Mouse (Mus musculus) embryonic facial prominence, embryonic 12.5 days (tissue): ENCODE measurements around the gene Zwilch. TPM values are rescaled to one million over a fixed set of nuclear protein-coding genes. Genes with fewer than 3 reads are reported as not detected.
A peak's percentile ranks its signal among the peaks of the same experiment; 100 is the strongest.
"Not testable (repeated sequence)": the region's sequence is repeated elsewhere in the genome, so short reads cannot be mapped to it uniquely, and the experiment has no call there.

ENCODE experiments used
- ATAC-seq: fragments of 200-750 bp; cut with Nextera tagmentation; 2 replicates; pipeline ENCODE4 v1.8.0; 2017; ENCODE audit not compliant: insufficient number of reproducible peaks, insufficient read depth, low FRiP score, low TSS enrichment
- H3K27ac ChIP-seq: fragments of 300-500 bp; sonication (generic); 2 replicates; pipeline ENCODE4 v1.5.1; 2016; ENCODE audit warnings: mild to moderate bottlenecking
- H3K27me3 ChIP-seq: fragments of 300-500 bp; sonication (generic); 2 replicates; pipeline ENCODE4 v1.6.1; 2016; ENCODE audit warnings: mild to moderate bottlenecking, moderate library complexity
- H3K36me3 ChIP-seq: fragments of 300-500 bp; sonication (generic); 2 replicates; pipeline ENCODE4 v1.6.1; 2016; ENCODE audit warnings: mild to moderate bottlenecking
- H3K4me1 ChIP-seq: fragments of 300-500 bp; sonication (generic); 2 replicates; pipeline ENCODE4 v1.6.1; 2016
- H3K4me2 ChIP-seq: fragments of 300-500 bp; sonication (generic); replicated peaks from 2 replicates; pipeline ENCODE4 v1.6.1; 2016; ENCODE audit warnings: mild to moderate bottlenecking, moderate library complexity
- H3K4me3 ChIP-seq: fragments of 300-500 bp; sonication (generic); 2 replicates; pipeline ENCODE4 v1.5.1; 2016; ENCODE audit warnings: mild to moderate bottlenecking
- H3K9ac ChIP-seq: fragments of 300-500 bp; sonication (generic); 2 replicates; pipeline ENCODE4 v1.6.1; 2016; ENCODE audit warnings: mild to moderate bottlenecking, moderate library complexity
- H3K9me3 ChIP-seq: fragments of 300-500 bp; sonication (generic); 2 replicates; pipeline ENCODE4 v1.6.1; 2016; ENCODE audit warnings: mild to moderate bottlenecking, moderate library complexity
- WGBS: fragments of 180-500 bp; shearing (Covaris S2); methylation state at CpG from one replicate; pipeline ENCODE4 v1.1.7; 2016; 5-methylcytosine and 5-hydroxymethylcytosine counted together
- polyA plus RNA-seq: library from polyadenylated mRNA; unstranded; fragments of >200 nt; fragmentation: Nextera tagmentation; extraction: Ambion mirVana; gene quantifications from 2 replicates; pipeline ENCODE4 v1.2.1, GENCODE M21; 2016

The Zwilch gene
- polyA plus RNA-seq, 1 experiment from 2014 or later = 24.4 TPM

GRCm38 (mm10) chr9:64202866-64203265, 30.0 kb upstream of the Zwilch start:
- H3K9ac ChIP-seq = no peak overlapping the region
- no peaks in the 10 kb centered on the region for H3K27me3 ChIP-seq
- H3K27ac ChIP-seq = no peak overlapping the region
- H3K4me1 ChIP-seq = no peaks in the 10 kb centered on the region
- H3K4me3 ChIP-seq = no peak overlapping the region
- ATAC-seq = no peak
- no peaks in the 10 kb centered on the region for H3K9me3 ChIP-seq
- peaks cover 25% of the 10 kb centered on the region for H3K36me3 ChIP-seq
- no peak overlapping the region for H3K4me2 ChIP-seq

GRCm38 (mm10) chr9:64202331-64202730, 29.4 kb upstream of the Zwilch start:
- H3K27ac ChIP-seq = no peak overlapping the region
- no peaks in the 10 kb centered on the region for H3K4me1 ChIP-seq
- H3K9me3 ChIP-seq = no peaks in the 10 kb centered on the region
- peaks cover 25% of the 10 kb centered on the region for H3K36me3 ChIP-seq
- H3K4me2 ChIP-seq = no peak overlapping the region
- H3K4me3 ChIP-seq = no peak overlapping the region
- H3K9ac ChIP-seq = no peak overlapping the region
- no peaks in the 10 kb centered on the region for H3K27me3 ChIP-seq
- ATAC-seq = no peak

GRCm38 (mm10) chr9:64199897-64200296, 27.0 kb upstream of the Zwilch start:
- Histone ChIP-seq H3K27me3 (no peaks in the 10 kb centered on the region), H3K36me3 (peaks cover 25% of the 10 kb centered on the region), H3K4me2 (no peak overlapping the region), H3K4me1 (no peaks in the 10 kb centered on the region), H3K4me3 (no peak overlapping the region), H3K9ac (no peak overlapping the region), H3K9me3 (no peaks in the 10 kb centered on the region), H3K27ac (no peak overlapping the region)
- no peak for ATAC-seq
- 85% methylated on average over 2 of the region's 2 CpGs for WGBS

GRCm38 (mm10) chr9:64198763-64199418, 26.0 kb upstream of the Zwilch start:
- H3K27me3 ChIP-seq, H3K9ac ChIP-seq, ATAC-seq, H3K4me1 ChIP-seq, H3K9me3 ChIP-seq, H3K27ac ChIP-seq, H3K4me2 ChIP-seq, H3K4me3 ChIP-seq: not testable (repeated sequence)
- H3K36me3 ChIP-seq = peaks cover 18% of the 10 kb centered on the region
- WGBS = 91% methylated on average over 7 of the region's 7 CpGs

- H3K9ac ChIP-seq = no peak overlapping the region
- no peaks in the 10 kb centered on the region for H3K9me3 ChIP-seq
- H3K4me3 ChIP-seq = no peak overlapping the region
- no peaks in the 10 kb centered on the region for H3K4me1 ChIP-seq
- ATAC-seq = no peak
- H3K27me3 ChIP-seq = no peaks in the 10 kb centered on the region
- WGBS = 93% methylated on average over 5 of the region's 5 CpGs
- H3K27ac ChIP-seq = no peak overlapping the region
- H3K36me3 ChIP-seq = peaks cover 19% of the 10 kb centered on the region
- H3K4me2 ChIP-seq = no peak overlapping the region
Observed at GRCm38 (mm10) chr9:64198068-64198762, 25.3 kb upstream of the Zwilch start.

- H3K27me3 ChIP-seq = no peaks in the 10 kb centered on the region
- 85% methylated on average over 8 of the region's 8 CpGs for WGBS
- no peak overlapping the region for H3K27ac ChIP-seq
- H3K9ac ChIP-seq = no peak overlapping the region
- H3K36me3 ChIP-seq = peaks cover 19% of the 10 kb centered on the region
- no peak for ATAC-seq
- no peaks in the 10 kb centered on the region for H3K9me3 ChIP-seq
- no peak overlapping the region for H3K4me2 ChIP-seq
- H3K4me1 ChIP-seq = no peaks in the 10 kb centered on the region
- no peak overlapping the region for H3K4me3 ChIP-seq
Observed at GRCm38 (mm10) chr9:64197524-64197923, 24.6 kb upstream of the Zwilch start.

- Histone ChIP-seq H3K4me2 (no peak overlapping the region), H3K4me3 (no peak overlapping the region), H3K27me3 (no peaks in the 10 kb centered on the region), H3K9ac (no peak overlapping the region), H3K27ac (no peak overlapping the region), H3K36me3 (peaks cover 36% of the 10 kb centered on the region), H3K4me1 (no peaks in the 10 kb centered on the region), H3K9me3 (no peaks in the 10 kb centered on the region)
- WGBS = 81% methylated on average over 4 of the region's 4 CpGs
- ATAC-seq = no peak
Observed at GRCm38 (mm10) chr9:64195554-64195953, 22.6 kb upstream of the Zwilch start.

- 95% methylated on average over 1 of the region's 1 CpGs for WGBS
Observed at GRCm38 (mm10) chr9:64193879-64194278, 21.0 kb upstream of the Zwilch start.

GRCm38 (mm10) chr9:64184166-64184840, 11.4 kb upstream of the Zwilch start:
- Histone ChIP-seq H3K4me3 (no peak overlapping the region), H3K4me2 (no peak overlapping the region), H3K9me3 (no peaks in the 10 kb centered on the region), H3K9ac (no peak overlapping the region), H3K4me1 (peaks cover 7% of the 10 kb centered on the region), H3K36me3 (peaks cover 59% of the 10 kb centered on the region), H3K27me3 (no peaks in the 10 kb centered on the region), H3K27ac (no peak overlapping the region)
- ATAC-seq = no peak
- whole genome bisulfite sequencing = 89% methylated on average over 5 of the region's 5 CpGs

More at GRCm38 (mm10) chr9:64193879-64194278, 21.0 kb upstream of the Zwilch start:
- Histone ChIP-seq H3K27ac (no peak overlapping the region), H3K9me3 (no peaks in the 10 kb centered on the region), H3K4me3 (no peak overlapping the region), H3K4me2 (no peak overlapping the region), H3K27me3 (no peaks in the 10 kb centered on the region), H3K9ac (no peak overlapping the region), H3K4me1 (no peaks in the 10 kb centered on the region), H3K36me3 (peaks cover 47% of the 10 kb centered on the region)
- no peak for ATAC-seq

GRCm38 (mm10) chr9:64183295-64183694, 10.4 kb upstream of the Zwilch start:
- not testable (repeated sequence) for ATAC-seq, H3K9me3 ChIP-seq, H3K4me1 ChIP-seq, H3K27ac ChIP-seq, H3K4me2 ChIP-seq, H3K27me3 ChIP-seq, H3K9ac ChIP-seq, H3K4me3 ChIP-seq
- peaks cover 52% of the 10 kb centered on the region for H3K36me3 ChIP-seq
- WGBS = 92% methylated on average over 5 of the region's 5 CpGs

- H3K4me1 ChIP-seq = peaks cover 13% of the 10 kb centered on the region
- H3K4me3 ChIP-seq = peak within 1 kb of the TSS; percentile 59
- H3K9me3 ChIP-seq = no peaks in the 10 kb centered on the region
- H3K36me3 ChIP-seq = peaks cover 56% of the 10 kb centered on the region
- WGBS = under 1% methylated on average over 35 of the region's 35 CpGs
- peak within 1 kb of the TSS; percentile 78 for H3K27ac ChIP-seq
- ATAC-seq = peak; percentile 88
- H3K4me2 ChIP-seq = peak within 1 kb of the TSS; percentile 57
- H3K27me3 ChIP-seq = no peaks in the 10 kb centered on the region
- H3K9ac ChIP-seq = peak within 1 kb of the TSS; percentile 62
Observed at GRCm38 (mm10) chr9:64178974-64179646, 6.2 kb upstream of the Zwilch start, which contains the start of gene Snapc5. Gene Snapc5 (plus strand): TSS chr9:64179274.
